Mouse (Mus musculus): ENCODE results near the gene Gtsf1.

Gene Gtsf1

GRCm38 (mm10) chr15:103377752-103378664 is 52.3 kb downstream of the Gtsf1 start:
- no peak for DNase-seq

GRCm38 (mm10) chr15:103376837-103377269 is 53.4 kb downstream of the Gtsf1 start:
- peak; percentile 48 for DNase-seq

GRCm38 (mm10) chr15:103375112-103375800 is 55.0 kb downstream of the Gtsf1 start:
- no peak for DNase-seq

GRCm38 (mm10) chr15:103372461-103372860 is 57.8 kb downstream of the Gtsf1 start:
- DNase-seq = no peak

GRCm38 (mm10) chr15:103371741-103372140 is 58.5 kb downstream of the Gtsf1 start:
- DNase-seq = no peak

GRCm38 (mm10) chr15:103371208-103371607 is 59.1 kb downstream of the Gtsf1 start:
- no peak for DNase-seq

GRCm38 (mm10) chr15:103370462-103370861 is 59.8 kb downstream of the Gtsf1 start:
- no peak for DNase-seq

GRCm38 (mm10) chr15:103369123-103369522 is 61.1 kb downstream of the Gtsf1 start:
- no peak for DNase-seq

GRCm38 (mm10) chr15:103368179-103368940 is 61.9 kb downstream of the Gtsf1 start:
- DNase-seq = no peak

GRCm38 (mm10) chr15:103366376-103367149 is 63.7 kb downstream of the Gtsf1 start, which contains the start of gene Itga5:
TSS of gene Itga5 (minus strand) at chr15:103366763.
- peak; percentile 68 for DNase-seq

GRCm38 (mm10) chr15:103365471-103366375 is 64.5 kb downstream of the Gtsf1 start:
- peak; percentile 47 for DNase-seq

- no peak for DNase-seq
Observed at GRCm38 (mm10) chr15:103364761-103365160, 65.5 kb downstream of the Gtsf1 start.

GRCm38 (mm10) chr15:103363809-103364208 is 66.5 kb downstream of the Gtsf1 start:
- DNase-seq = no peak

GRCm38 (mm10) chr15:103362950-103363349 is 67.3 kb downstream of the Gtsf1 start:
- no peak for DNase-seq

GRCm38 (mm10) chr15:103362333-103362732 is 67.9 kb downstream of the Gtsf1 start:
- DNase-seq = no peak

- no peak for DNase-seq
Observed at GRCm38 (mm10) chr15:103361269-103361668, 69.0 kb downstream of the Gtsf1 start.

- no peak for DNase-seq
Observed at GRCm38 (mm10) chr15:103359869-103360602, 70.2 kb downstream of the Gtsf1 start.

GRCm38 (mm10) chr15:103359122-103359510 is 71.2 kb downstream of the Gtsf1 start:
- DNase-seq = no peak

- DNase-seq = no peak
Observed at GRCm38 (mm10) chr15:103358278-103359121, 71.8 kb downstream of the Gtsf1 start.
